Mouse (Mus musculus): ENCODE data around the gene Recql5.
"Not testable (repeated sequence)": the region's sequence is repeated elsewhere in the genome, so short reads cannot be mapped to it uniquely, and the experiment has no call there.

Gene Recql5

DNA sequence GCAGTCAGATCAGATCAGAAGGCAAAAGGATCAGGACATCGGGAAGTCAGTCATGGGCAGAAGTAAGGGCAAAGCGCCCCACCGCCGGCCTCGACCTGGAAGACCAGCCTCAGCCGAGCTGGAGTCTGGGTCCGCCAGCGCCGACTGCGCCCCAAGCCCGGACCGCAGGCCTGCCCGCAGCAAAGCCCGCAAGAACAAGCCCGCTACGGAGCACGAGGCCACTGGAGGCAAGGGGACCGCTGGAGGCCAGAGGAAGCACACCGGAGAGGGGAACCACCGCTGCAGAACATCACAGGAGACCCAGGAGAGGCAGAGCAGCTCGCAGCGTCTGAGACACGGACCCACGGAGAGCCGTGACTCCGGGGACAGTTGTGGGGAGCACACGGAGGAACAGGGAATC lies 74.9 kb downstream of the Recql5 start, which contains the start of gene Myo15b:
Myo15b (plus strand) TSS at position 53 of the 400 bp plus-strand sequence.
- no peak for DNase-seq

DNA sequence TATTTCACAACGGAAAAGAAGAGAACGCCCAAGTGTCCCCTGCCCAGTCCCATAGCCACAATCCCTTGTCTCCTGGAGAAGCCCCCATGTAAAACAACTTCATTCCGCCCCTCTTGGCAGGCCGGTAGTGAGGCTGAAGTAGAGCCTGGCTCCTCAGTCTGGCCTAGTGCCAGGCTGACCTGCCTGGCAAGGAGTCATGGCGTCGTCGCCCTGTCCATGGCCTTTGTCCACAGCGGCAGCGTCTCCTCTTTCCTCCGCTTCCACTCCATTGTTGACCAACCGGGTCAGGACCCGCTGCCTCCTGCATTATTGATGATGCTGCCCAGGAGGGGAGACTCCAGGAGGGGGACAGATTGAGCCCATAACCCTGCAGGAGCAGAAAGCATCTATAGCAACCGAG lies 75.3 kb downstream of the Recql5 start:
- no peak for DNase-seq

DNA sequence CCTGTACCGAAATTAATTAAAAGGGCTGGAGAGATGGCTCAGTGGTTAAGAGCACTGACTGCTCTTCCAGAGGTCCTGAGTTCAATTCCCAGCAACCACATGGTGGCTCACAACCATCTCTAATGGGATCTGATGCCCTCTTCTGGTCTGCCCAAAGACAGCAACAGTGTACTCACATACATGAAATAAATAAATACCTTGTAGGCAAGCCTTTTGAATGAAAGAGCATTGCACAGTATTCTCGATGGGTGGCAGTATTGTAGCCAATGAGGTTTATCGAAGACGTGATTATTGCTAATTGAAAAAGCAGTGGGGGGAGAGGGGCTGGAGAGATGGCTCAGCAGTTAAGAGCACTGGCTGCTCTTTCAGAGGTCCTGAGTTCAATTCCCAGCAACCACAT lies 76.1 kb downstream of the Recql5 start:
- not testable (repeated sequence) for DNase-seq

DNA sequence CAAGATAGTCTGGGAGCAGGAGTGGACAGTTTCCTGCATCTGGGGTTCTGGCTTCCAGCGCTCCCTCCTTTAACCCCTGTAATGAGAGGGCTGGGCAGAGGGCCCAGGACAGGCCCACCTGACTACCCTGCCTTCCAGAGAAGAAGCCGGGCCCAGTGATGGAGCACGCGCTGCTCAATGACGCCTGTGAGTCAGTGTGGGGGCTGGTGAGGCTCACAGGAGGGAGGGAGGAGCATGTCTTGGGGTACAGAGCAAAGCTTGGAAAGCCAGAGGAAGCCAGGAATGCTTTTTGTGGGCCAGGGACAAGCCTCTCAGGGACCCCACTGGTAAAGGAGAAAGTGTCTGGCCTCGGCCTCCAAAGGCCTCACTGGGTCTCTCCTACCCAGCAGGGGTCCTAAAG lies 78.6 kb downstream of the Recql5 start:
- no peak for DNase-seq

DNA sequence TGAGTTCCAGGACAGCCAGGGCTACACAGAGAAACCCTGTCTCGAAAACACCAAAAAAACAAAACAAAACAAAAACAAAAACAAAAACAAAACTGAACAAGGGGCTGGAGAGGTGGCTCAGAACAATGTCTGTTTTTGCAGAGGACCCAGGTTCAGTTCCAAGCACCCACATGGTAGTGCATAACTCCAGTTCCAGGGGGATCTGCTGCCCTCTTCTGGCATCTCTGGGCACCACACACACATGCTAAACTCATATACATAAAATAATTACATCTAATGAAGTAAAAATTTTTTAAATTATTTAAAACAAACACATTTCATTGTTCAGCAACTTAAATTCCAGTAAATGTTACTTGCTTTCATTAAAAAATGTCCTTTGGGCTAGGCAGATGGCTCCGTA lies 87.5 kb downstream of the Recql5 start:
- DNase-seq, result no peak

DNA sequence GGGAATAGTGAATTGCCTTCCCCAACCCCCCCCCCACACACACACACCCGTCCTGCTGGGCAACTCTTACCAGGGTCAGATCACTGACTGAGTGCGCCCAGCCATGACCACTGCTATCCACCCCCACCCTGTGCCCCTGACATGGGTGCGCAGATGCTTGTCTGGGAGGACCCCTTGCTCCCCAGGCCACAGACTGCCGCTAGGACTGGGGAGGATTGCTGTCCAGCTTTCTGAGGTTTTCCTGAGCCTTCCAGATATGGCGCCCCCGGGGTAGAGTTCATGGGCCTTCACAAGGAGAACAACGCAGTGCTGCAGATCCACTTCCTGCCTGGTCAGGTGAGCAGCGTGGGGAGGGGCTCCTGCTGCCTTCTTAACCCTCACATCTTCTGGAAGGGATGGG lies 89.0 kb downstream of the Recql5 start:
- no peak for DNase-seq

DNA sequence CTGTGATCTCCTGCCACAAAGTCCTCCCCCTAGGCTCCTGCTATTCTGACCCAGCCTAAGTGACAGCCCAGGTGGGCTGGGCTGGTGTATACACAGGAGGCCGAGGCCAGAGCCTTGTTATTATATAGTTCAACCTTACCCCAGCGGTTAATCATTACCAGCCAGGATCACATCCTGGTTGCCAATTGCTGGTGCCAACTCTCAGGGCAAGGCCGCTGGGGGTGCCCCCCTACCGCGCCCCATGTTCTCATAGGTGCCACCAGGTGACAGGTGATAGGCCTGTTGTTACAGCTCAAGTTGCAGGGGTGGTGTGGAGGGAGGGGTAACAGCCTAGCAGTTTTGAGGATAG lies 89.4 kb downstream of the Recql5 start:
- DNase-seq, result no peak

DNA sequence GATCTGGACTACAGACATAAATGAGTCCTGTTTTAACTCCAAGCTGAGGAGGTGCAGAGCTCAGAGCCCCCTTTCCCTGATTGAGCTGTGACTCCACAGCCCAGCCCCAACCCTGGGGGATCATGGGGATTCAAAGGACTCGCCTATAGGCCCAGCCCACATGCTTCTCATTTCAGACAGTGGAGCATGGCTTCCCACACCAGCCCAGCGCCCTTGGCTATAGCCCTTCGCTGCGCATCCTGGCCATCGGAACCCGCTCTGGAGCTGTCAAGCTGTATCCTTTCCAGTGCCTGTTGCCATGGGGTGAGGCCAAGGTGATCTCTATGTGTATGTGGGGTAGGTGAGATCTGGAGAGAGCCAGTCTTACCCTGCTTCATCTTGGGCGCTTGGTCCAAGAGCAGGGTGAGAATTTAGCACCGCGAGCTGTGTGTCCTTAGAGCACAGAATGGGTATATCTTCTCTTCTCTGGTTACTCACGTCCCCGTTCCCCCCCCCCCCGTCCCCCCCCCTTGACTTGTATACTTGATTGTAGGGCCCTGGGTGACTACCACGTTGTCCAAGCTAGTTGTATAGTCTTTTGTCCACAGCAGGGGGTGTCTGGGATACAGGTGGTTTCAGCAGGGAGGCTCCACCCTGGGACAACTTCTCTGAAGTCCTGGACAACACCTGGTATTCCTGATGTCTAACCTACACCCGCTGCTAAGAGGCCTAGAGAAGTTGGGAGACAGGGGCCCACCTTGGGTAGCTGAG lies 90.0 kb downstream of the Recql5 start:
- no peak for DNase-seq

All from cerebellum, adult 9-10 months (tissue).